Mouse (Mus musculus) splenic B cell, adult 2 months (primary cell): ENCODE results near the gene Ccnd1.

ENCODE experiments used
- DNase-seq: peaks from one replicate; pipeline ENCODE4 v3.0.0-alpha.2; 2011; ENCODE audit warnings: low read depth, low spot score
- H3K27me3 ChIP-seq: 2 replicates; pipeline ENCODE4 v1.6.1; 2012; ENCODE audit warnings: mild to moderate bottlenecking, low read length, moderate library complexity, mixed read lengths; ENCODE audit not compliant: control insufficient read depth, poor library complexity, insufficient read depth, severe bottlenecking
- H3K36me3 ChIP-seq: 2 replicates; pipeline ENCODE4 v1.6.1; 2012; ENCODE audit warnings: mild to moderate bottlenecking, low read length, moderate library complexity, mixed read lengths; ENCODE audit not compliant: control insufficient read depth, poor library complexity, insufficient read depth, severe bottlenecking

The Ccnd1 gene

DNA sequence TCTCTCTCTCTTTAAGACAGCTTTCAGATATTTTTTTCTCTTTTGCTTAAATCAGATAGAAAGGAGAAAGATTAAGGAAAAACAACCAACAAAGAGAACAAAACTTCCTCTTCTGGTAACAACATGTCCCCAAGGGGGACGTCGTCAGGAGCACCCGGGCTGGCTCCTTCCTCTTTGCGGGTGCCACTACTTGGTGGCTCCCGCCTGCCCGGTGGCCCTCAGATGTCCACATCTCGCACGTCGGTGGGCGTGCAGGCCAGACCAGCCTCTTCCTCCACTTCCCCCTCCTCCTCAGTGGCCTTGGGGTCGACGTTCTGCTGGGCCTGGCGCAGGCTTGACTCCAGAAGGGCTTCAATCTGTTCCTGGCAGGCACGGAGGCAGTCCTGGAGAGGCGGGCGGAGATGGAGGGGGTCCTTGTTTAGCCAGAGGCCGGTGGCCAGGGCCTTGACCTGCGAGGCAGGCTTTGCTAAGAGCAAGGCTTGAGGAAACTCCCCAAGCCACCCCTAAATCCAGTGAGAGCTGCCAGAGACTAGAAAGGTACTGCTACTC is 7.3 kb downstream of the Ccnd1 start:
- peak; percentile 38 for DNase-seq

DNA sequence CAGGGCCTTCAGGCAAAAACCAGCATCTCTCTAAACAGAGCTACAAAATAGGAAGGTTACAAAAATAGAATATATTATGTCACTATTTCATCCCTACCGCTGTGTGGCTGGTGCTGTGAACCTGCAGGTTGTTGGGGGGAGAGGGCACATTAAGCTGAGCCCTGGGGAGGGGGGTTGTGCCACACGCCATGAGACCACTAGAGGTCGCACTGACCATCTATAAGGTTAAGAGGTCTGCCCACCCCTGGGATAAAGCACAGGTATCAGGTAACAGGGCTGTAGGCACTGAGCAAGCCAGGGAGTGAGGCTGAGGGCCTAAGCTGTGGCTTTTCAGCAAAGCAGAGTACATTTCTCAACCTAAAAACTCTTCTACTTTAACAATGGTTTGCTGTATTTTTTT is 7.9 kb downstream of the Ccnd1 start:
- Histone ChIP-seq H3K36me3 (0 out of 2 replicates have a peak, but pooled peaks cover 2% of the 10 kb centered on the region), H3K27me3 (no peaks in the 10 kb centered on the region)
- peak; percentile 71 for DNase-seq

More for the DNA sequence above, 7.3 kb downstream of the Ccnd1 start:
- H3K27me3 ChIP-seq, result no peaks in the 10 kb centered on the region
- H3K36me3 ChIP-seq, result 0 out of 2 replicates have a peak, but pooled peaks cover 2% of the 10 kb centered on the region

DNA sequence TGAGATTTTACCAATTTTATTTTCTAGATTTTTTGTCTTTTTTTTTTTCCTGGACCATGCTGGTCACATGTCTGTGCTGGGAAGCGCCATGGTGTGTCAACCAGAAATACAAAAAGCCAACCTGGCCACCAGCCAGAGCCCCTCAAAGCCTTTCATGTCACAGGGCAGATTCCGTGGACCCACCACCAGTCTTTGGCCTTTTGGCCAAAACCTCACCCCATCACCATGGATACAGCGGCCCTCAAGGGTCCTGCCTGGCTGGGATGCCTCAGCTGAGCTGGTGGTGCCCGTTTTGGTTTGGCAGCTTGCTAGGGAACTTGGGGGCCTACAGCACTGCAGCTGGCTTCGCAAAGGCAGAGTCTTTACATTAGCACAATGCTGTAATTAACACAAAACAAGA is 9.8 kb downstream of the Ccnd1 start:
- no peaks in the 10 kb centered on the region for H3K27me3 ChIP-seq
- H3K36me3 ChIP-seq, result 0 out of 2 replicates have a peak, but pooled peaks cover 2% of the 10 kb centered on the region
- DNase-seq, result no peak

DNA sequence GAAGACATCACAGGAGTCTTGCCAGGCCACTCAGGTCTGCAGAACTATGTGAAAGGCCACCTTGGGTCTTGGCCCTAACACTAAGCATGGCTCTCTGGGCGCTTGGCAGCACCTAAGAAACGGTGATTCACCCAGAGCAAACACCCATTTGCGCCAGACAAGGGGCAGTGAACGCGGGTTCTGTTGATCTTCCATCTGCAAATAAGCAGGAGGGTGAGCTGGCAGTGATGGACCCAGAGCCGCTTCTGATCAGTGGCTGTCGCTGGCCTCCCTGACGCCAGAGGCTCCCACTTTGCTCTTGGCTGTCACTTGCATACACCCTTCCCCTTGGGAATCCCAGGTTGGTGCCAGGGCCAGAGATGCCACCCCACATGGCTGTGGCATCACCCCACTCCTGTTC is 10.2 kb downstream of the Ccnd1 start:
- no peak for DNase-seq

DNA sequence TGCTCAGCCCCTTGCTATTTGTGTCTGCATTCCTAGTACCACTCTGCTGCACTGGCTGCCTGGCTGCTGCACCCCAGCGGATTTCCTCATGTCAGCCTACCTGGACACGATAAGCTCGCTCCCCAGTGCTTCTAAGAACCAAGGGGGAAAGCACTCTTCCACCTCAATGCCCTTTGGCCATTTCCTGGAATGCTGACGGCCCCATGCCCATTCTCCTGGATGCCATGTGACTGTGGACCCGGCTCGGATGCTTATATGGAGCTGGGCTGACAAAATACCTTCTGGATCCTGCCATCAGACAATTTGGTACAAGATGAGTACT is 10.9 kb downstream of the Ccnd1 start:
- H3K36me3 ChIP-seq, result peaks cover 2% of the 10 kb centered on the region; the same call in 1 of the 2 replicates
- H3K27me3 ChIP-seq, result no peaks in the 10 kb centered on the region
- no peak for DNase-seq

More for the DNA sequence above, 10.2 kb downstream of the Ccnd1 start:
- Histone ChIP-seq H3K36me3 (0 out of 2 replicates have a peak, but pooled peaks cover 2% of the 10 kb centered on the region), H3K27me3 (no peaks in the 10 kb centered on the region)

DNA sequence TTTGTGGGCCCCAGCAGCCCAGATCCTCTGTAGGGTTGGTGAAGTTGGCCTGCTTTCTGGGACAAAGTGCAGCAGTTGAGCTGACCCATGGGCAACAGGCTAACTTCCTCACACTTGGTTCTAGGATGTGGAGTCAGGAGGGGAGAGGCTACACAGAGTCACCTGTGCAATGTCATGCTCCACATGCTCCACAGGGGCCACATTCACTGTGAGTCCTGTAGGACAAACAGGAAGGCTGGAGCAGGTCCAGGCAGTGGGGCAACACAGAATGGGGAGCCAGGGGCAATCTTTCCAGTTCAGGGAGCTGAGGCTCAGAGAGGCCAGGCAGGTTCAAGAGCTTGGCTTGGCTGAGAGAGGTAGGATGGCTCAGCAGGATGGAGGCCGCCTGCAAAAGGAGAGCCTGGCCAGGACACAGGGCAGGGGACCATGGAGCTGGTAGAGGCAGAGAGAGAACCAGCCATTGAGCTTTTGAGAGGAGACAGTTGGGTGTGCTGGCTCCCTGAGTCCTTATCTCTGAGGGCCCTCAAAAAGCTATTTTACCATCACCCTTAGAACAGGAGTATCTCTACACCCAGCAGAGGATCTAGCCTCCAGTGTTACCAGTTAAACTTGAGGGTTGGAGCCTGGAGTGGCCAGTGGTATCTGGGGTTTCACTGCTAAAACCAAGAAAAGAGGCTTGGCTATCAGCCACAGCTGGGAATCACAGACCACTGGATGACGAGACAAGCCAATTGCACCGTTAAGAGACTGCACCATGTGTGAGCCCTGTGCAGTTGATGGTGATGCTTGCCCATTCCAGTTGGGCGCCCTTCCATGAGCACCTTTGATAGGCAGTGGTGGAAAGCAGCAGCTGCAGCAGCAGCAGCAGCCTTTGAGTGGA is 11.5 kb downstream of the Ccnd1 start:
- no peaks in the 10 kb centered on the region for H3K27me3 ChIP-seq
- no peak for DNase-seq
- peaks cover 2% of the 10 kb centered on the region; the same call in 1 of the 2 replicates for H3K36me3 ChIP-seq

DNA sequence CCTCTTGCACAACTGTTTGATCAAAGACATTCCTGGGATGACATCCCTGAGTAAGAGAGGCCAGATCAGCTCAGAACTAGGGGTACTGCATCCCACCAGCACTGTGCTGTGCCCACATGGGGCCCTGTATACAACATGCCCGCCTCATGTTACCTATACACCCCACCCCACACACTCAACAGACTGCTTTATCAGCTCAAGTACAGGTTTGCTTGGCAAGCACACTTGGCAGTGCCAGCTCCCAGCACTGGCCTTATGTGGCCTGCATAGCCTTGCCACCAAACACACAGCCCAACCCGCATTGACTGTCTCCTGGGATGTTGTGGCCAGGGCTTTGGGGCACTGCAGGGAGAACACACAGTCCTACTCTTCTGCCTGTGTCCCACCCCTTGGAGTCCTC is 12.1 kb downstream of the Ccnd1 start:
- no peak for DNase-seq
- Histone ChIP-seq H3K36me3 (peaks cover 4% of the 10 kb centered on the region; the same call in 1 of the 2 replicates), H3K27me3 (no peaks in the 10 kb centered on the region)

DNA sequence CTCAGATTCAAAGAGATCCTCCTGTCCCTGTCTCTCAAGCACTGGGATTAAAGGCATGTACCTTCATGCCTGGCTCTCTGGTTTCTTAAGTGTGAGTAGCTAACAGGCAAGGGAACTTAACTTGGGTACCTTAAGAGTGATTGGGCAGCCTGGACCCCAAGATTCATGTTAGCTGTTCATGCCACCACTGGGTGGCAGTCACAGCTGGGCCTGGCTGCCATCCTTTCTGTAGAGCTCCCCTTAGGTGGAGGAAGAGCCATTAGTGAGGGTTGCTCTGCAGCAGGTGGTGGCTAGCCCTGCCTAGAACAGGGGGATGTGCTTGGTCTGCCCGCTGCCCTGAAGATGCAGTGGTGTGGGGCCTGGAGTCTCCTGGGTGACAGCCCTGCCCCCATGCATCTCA is 20.9 kb downstream of the Ccnd1 start:
- peaks cover 1% of the 10 kb centered on the region for H3K36me3 ChIP-seq
- H3K27me3 ChIP-seq, result no peaks in the 10 kb centered on the region
- no peak for DNase-seq

DNA sequence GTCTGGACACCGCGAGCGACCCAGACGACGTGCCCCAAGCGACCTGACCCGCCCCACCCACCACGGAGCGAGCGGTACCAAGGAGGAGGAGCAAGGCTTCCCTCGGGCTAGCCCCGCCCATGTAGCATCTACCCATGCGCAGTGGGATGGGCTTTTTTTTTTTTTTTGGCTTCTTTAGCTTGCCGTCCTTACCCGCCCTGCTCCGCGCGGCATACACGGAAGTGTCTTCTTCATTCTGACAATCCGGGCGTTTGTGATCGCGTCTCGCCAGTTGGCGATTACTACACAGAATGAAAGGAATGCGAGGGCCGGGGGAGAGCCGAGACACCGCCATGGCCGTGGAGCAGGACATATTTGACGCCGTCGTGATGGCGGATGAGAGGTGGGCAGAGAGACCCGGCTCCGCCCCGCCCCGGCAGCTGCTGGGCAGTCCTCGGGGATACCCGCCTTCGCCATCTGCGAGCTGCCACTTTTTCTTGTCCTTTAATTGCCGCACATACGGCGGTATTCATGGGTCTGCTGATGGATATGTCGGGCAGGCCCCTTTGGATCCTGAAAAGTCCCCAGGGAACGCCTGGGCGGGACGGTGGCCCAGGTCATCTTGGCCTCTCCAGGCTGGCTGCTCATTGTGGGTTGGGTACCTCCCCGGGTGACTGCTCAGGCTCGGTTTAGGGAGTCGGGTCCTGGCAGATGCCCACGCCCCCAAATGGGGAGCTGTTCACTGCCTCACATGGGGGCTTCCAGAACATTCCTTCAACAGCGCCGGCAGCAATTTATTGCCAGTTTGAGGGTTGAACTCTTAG is 24.6 kb downstream of the Ccnd1 start, which contains the start of gene LTO1:
TSS of gene LTO1 (plus strand) at position 153 of the 803 bp plus-strand sequence.
- Histone ChIP-seq H3K36me3 (no peaks in the 10 kb centered on the region; the same call in 1 of the 2 replicates), H3K27me3 (no peaks in the 10 kb centered on the region)
- DNase-seq, result peak; percentile 95

DNA sequence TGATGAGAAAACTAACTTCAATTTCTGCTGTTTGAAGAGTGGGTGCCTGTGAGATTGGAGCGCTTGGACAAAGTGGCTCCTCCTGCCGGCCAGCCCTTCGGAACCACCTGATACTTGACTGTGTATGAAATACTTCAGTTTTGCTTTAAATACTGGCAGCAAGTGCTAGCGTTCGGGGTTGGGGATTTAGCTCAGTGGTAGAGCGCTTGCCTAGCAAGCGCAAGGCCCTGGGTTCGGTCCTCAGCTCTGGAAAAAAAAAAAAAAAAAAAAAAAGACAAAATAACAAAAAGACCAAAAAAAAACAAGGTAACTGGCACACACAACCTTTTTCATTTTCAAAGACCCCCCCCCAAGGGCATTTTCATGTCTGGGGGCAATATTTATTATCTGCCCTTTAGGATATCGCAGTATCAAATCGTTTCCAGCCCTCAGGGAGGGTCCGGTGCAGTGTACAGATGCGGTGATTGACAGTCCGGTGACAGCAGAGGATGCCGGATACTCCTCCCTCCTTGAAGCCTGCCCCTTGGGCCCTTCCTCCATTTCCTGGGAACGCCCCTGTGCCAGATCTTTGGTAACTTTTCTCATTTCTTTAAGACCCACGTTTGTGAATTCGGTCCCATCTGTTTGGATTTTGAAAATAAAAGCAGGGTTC is 25.3 kb downstream of the Ccnd1 start:
- Histone ChIP-seq H3K27me3 (no peaks in the 10 kb centered on the region), H3K36me3 (no peaks in the 10 kb centered on the region; the same call in 1 of the 2 replicates)
- DNase-seq, result peak; percentile 54

DNA sequence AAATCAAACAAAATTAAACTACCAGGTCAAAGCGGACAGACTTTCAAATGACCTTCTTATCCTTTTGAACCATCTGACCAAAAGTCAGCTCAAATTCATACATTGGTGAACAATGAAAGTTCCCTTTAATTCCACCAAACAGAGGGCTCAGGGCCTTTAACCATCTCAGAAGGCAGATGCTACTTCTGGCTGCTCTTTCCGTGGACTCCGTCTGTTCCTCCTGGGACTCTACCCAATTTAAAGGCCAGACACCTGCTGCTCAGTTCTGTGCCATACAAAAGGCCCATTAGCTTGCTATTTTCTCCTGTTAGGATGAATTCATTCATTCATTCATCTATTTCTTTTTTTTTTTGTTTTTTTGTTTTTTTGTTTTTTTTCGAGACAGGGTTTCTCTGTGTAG is 26.8 kb downstream of the Ccnd1 start:
- no peak for DNase-seq
- no peaks in the 10 kb centered on the region for H3K27me3 ChIP-seq
- H3K36me3 ChIP-seq, result no peaks in the 10 kb centered on the region

DNA sequence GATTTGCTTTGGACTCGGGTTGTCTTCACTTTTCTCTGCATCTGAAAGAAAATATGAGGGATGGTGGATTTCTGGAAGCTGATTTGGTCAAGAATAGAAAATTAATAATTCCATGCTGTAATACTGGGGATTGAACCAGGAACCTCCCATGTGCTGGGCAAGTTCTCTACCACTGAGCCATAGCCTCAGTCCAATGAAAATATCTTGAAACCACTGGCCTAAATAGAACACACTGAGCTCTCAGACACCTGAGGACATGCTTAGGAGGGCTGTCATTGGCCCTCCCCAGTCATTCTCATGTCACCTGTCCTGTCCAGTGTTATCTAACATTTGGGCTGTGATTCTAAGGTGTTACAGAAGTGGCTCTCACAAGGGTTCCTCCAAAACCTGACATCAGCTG is 28.6 kb downstream of the Ccnd1 start:
- H3K27me3 ChIP-seq, result no peaks in the 10 kb centered on the region
- no peak for DNase-seq

DNA sequence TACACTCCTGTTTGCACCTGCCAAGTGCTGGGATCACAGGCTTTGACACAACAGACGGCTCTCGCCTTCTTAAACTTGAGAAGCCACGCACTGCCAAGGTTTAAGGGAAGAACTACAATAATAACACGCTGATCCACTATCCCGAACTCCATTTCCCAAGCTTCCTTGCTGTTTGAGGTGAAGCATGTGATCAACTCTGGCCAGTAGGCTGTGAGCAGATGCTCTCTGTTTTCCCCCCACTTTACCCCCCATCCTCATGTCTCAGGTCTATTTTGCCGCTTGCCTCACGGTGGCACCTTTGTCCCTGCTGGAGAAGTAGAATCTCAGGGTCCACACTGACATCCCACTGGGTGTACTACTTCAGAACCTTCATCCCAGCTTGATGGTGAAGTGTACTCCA is 31.0 kb downstream of the Ccnd1 start:
- DNase-seq, result no peak
- no peaks in the 10 kb centered on the region for H3K36me3 ChIP-seq
- no peaks in the 10 kb centered on the region for H3K27me3 ChIP-seq

More for the DNA sequence above, 28.6 kb downstream of the Ccnd1 start:
- no peaks in the 10 kb centered on the region for H3K36me3 ChIP-seq

DNA sequence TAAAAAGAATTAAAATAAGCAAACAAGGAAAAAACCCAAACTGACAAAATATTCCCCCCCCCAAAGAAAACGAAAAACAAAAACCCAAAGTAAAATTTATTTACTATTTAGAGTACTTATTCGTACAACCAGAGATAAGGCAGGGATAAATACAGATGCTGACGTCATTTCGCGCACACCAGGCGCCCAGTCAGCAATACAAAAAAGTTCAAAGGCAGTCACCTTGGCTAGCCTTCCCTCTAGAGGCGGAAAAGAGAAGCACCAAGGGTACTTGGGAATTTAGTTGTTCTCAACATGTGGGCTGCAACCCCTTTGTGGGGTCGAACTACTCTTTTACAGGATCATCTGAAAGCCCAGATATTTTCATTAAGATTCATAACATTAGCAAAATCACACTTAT is 31.9 kb downstream of the Ccnd1 start:
- no peaks in the 10 kb centered on the region for H3K27me3 ChIP-seq
- H3K36me3 ChIP-seq, result no peaks in the 10 kb centered on the region
- peak; percentile 48 for DNase-seq
